Mouse (Mus musculus) kidney, postnatal 10 days (tissue): ENCODE measurements around the gene Pla2g15.

Source experiments
- DNase-seq: peaks from one replicate; pipeline ENCODE4 v3.0.0; 2021; ENCODE audit warnings: mixed read lengths

Pla2g15 gene

GRCm38 (mm10) chr8:106135672-106136071, 14.5 kb upstream of the Pla2g15 start:
- DNase-seq = peak; percentile 65

GRCm38 (mm10) chr8:106136156-106137130, 13.8 kb upstream of the Pla2g15 start, which contains the start of gene Esrp2:
Esrp2 (minus strand) TSS chr8:106136974.
- peak; percentile 89 for DNase-seq

- no peak for DNase-seq
Measured at GRCm38 (mm10) chr8:106137218-106137905, 12.8 kb upstream of the Pla2g15 start.

GRCm38 (mm10) chr8:106137906-106138477, 12.2 kb upstream of the Pla2g15 start:
- peak; percentile 78 for DNase-seq

GRCm38 (mm10) chr8:106138616-106139015, 11.6 kb upstream of the Pla2g15 start:
- no peak for DNase-seq

GRCm38 (mm10) chr8:106140191-106140590, 10.0 kb upstream of the Pla2g15 start:
- no peak for DNase-seq

GRCm38 (mm10) chr8:106140769-106141168, 9.4 kb upstream of the Pla2g15 start:
- DNase-seq = peak; percentile 89

GRCm38 (mm10) chr8:106145331-106145730, 4.9 kb upstream of the Pla2g15 start:
- DNase-seq = no peak

- no peak for DNase-seq
Measured at GRCm38 (mm10) chr8:106146014-106146413, 4.2 kb upstream of the Pla2g15 start.

- DNase-seq = no peak
Measured at GRCm38 (mm10) chr8:106147868-106148565, 2.2 kb upstream of the Pla2g15 start.

GRCm38 (mm10) chr8:106149025-106149424, 1.2 kb upstream of the Pla2g15 start:
- no peak for DNase-seq

- DNase-seq = no peak
Measured at GRCm38 (mm10) chr8:106150653-106151000, 428 bp downstream of the Pla2g15 start.

GRCm38 (mm10) chr8:106151041-106151440, 842 bp downstream of the Pla2g15 start:
- DNase-seq = no peak

- DNase-seq = no peak
Measured at GRCm38 (mm10) chr8:106152876-106153275, 2.7 kb downstream of the Pla2g15 start.

GRCm38 (mm10) chr8:106157419-106157818, 7.2 kb downstream of the Pla2g15 start:
- DNase-seq = no peak

- DNase-seq = no peak
Measured at GRCm38 (mm10) chr8:106158381-106158780, 8.2 kb downstream of the Pla2g15 start.

- no peak for DNase-seq
Measured at GRCm38 (mm10) chr8:106159876-106160275, 9.7 kb downstream of the Pla2g15 start.

GRCm38 (mm10) chr8:106163251-106163650, 13.1 kb downstream of the Pla2g15 start:
- DNase-seq = no peak

GRCm38 (mm10) chr8:106165460-106165859, 15.3 kb downstream of the Pla2g15 start:
- peak; percentile 85 for DNase-seq

- DNase-seq = peak; percentile 91
Measured at GRCm38 (mm10) chr8:106168356-106169016, 18.3 kb downstream of the Pla2g15 start, which contains the start of gene Slc7a6. Slc7a6 (plus strand) TSS chr8:106168857.

GRCm38 (mm10) chr8:106169017-106169933, 19.1 kb downstream of the Pla2g15 start:
- peak; percentile 51 for DNase-seq
